Mouse (Mus musculus) heart, postnatal 10 days (tissue): ENCODE measurements around the gene Atf7ip. TPM values are rescaled to one million over a fixed set of nuclear protein-coding genes. Genes with fewer than 3 reads are reported as not detected.

Experiments
- DNase-seq, 2 experiments: peaks; one replicate each; pipeline ENCODE4 v3.0.0; 2021
- intact Hi-C: fragments of 180-260 bp; cut with DNase I; formaldehyde crosslinking; loops from one replicate; pipeline ENCODE4 v1.15.1; 2025
- total RNA-seq, 2 experiments: library from RNA; stranded (reverse); gene quantifications; 2 replicates each; pipeline ENCODE4 v1.2.3; 2021

Gene Atf7ip
- total RNA-seq, 2 experiments from 2014 or later: 93.8 to 103 TPM

DNA sequence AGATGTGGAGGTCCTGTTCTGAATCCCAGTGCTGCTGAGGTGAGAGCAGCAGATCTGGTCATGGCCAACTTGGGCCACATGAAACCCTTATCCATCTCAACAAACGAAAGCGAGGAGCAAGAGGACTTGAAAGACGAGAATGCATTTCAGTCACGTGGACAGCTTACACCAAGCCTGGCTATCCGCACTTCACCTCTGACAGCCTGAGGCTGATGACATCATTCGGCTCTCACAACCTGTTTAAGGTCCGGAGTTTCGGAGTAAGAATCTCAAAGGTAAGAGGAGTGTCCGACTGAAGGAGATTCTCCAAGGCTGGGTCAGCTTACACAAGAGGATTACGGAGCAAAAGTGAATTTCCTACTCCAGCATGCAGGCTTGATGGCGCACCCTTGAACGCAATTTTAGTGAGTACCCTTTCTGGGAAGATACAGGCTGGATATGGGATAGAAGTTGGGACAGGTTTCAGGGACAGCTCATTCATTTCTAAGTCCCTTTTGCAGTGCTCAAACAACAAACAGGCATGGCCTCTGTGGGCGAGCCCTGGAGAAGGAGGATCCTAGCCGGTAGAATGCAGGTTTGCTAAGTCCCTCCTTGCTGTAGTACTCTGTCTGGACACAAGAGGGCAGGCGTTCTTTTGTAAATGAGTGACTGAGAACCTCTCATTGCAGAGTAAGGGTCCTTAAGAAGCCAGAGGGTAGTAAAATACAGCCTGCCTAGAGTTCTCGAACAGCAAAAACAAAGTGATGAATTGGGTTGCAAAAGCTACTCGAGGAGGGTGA, 114.6 kb downstream of the Atf7ip start:
- intact Hi-C loops: loop anchor here (1.0 to 5.0 kb wide), 4 partner anchors 102 to 362 kb away; no protein-coding TSS in a partner anchor

GRCm38 (mm10) chr6:136625421-136625820, 119.5 kb downstream of the Atf7ip start:
- no peak for DNase-seq
- intact Hi-C loops: no loop called here

More for the DNA sequence above, 114.6 kb downstream of the Atf7ip start:
- peak; percentile 85 to 93 for DNase-seq

DNA sequence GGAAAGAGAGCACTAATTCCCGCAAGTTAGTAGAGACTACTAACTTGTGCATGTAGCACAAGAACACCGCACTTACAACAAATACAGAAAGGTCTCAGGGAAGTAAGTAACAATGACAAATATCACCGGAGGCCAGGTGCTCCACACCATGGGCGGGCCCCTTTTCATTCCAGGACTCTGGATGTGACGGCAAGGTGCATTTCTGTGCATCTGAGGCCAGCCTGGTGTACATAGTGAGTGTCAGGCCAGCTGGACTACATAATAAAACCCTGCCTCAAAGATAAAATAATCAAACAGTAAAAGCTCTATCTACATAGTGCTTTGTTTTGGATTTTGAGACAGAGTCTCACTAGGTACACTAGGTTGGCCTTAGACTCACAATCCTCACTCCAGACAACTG, 123.7 kb downstream of the Atf7ip start:
- intact Hi-C loops: no loop called here

GRCm38 (mm10) chr6:136631519-136631918, 125.6 kb downstream of the Atf7ip start:
- DNase-seq: no peak
- intact Hi-C loops: no loop called here

More for the DNA sequence above, 123.7 kb downstream of the Atf7ip start:
- DNase-seq: no peak

DNA sequence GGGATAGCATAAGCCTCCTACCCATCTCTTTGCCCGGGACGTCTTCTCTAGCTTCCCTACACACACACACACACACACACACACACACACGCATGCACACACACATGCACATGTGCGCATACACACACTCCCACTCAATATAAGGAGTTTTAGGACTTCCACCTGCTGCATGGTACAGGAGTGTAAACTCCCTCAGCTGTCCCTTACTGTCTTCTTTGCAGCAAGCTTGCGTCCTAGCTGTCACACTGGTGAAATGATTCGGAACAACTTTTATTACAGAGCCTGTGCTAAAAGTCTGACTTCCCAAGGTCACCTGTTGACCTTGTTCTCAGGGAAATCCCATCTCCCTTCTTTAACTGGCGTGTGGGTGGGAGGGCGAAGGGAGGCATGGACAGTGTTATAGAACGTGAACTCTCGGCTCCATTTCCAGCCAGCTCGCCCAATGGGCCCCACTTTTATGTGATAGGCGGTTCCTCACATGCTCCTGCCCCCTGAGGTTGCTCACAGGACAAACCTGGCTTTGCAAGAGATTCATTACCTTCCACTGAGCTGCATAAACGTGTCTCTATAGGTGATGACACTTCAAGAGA, 126.1 kb downstream of the Atf7ip start:
- intact Hi-C loops: no loop called here
- no peak for DNase-seq

- intact Hi-C loops: no loop called here
- no peak for DNase-seq
Observed at GRCm38 (mm10) chr6:136633154-136633553, 127.2 kb downstream of the Atf7ip start.

DNA sequence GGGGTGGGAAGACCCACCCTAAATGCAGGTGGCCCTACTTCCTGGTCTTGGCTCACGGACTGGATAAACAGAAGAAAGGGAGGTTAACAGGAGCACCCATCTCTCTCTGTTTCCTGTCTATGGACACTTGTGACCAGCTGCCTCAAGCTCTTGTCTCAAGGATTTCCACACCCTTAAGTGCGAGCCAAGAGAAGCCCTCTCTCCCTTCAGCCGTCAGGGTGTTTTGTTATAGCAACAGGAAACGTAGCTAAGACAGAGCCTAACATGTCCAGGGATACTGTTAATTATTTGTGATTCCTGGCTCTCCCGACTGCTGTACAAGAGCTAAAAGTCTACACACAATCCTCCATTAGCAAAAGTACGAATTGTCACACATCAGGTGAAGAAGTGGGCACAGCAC, 127.8 kb downstream of the Atf7ip start:
- intact Hi-C loops: no loop called here
- no peak for DNase-seq

GRCm38 (mm10) chr6:136634982-136635381, 129.0 kb downstream of the Atf7ip start:
- intact Hi-C loops: no loop called here
- DNase-seq: no peak

GRCm38 (mm10) chr6:136644171-136644570, 138.2 kb downstream of the Atf7ip start:
- no peak for DNase-seq
- intact Hi-C loops: loop anchor here (5.0 kb wide), 1 partner anchor 78 kb away; no protein-coding TSS in a partner anchor

DNA sequence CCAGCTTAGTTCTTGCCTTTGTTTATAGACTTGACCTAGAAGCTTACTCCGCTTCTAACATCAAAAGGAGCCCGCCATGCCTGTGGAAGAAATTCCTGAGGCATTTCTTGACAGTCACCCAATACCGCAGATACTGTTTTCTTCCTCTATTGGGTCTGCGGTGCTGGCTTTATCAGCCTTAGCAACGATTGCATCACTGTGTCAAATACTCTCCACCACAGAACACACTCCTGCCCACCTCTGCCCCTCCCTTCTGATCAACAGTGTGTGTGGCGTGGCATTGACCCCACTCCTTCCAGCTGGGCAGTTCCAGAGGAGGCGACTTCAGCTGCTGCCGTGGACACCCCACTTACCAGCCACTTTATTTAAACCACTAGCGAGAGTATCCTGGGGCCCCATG, 139.8 kb downstream of the Atf7ip start:
- intact Hi-C loops: no loop called here
- no peak for DNase-seq

- DNase-seq: no peak
- intact Hi-C loops: no loop called here
Observed at GRCm38 (mm10) chr6:136646207-136646606, 140.2 kb downstream of the Atf7ip start.

DNA sequence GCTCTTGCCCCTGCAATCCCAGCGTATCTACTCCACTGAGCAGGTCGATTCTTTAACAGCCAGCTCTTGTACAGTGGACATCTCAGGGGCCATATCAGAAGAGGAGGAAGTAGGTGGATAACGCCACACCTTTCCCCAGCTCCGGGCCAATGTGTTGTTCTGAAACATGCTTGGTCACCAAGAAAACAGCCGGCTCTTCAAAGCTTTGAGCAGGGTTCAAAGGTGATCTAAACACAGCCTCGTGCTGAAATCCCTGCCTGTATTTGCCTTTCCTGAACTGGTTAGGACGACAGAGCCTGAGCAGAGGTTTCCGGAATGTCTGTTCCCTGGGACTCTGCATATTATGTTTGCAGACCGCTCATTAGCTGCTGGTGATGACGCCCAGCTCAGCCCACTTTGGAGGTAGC, 141.5 kb downstream of the Atf7ip start:
- no peak for DNase-seq
- intact Hi-C loops: no loop called here

DNA sequence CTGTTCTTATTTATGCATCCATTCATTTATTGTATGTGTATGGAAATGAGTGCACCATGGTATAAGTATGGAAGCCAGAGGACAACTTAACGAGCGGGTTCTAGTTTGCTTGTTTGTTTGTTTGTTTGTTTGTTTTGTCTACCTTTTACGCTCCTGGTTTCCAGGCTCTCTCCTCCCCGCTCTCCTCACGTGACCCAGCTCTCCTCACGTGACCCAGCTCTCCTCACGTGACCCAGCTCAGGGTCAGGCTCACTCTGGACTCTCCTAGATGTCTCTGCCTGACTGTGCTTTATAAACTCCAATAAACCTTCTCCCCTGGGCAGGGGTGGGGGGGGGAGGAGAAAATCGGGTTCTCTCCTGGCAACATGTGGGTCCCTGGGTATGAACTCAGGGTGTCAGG, 144.7 kb downstream of the Atf7ip start:
- DNase-seq: no peak
- intact Hi-C loops: no loop called here

GRCm38 (mm10) chr6:136653331-136653730, 147.4 kb downstream of the Atf7ip start:
- DNase-seq: no peak
- intact Hi-C loops: no loop called here

- intact Hi-C loops: no loop called here
- no peak for DNase-seq
Observed at GRCm38 (mm10) chr6:136654470-136654869, 148.5 kb downstream of the Atf7ip start.

DNA sequence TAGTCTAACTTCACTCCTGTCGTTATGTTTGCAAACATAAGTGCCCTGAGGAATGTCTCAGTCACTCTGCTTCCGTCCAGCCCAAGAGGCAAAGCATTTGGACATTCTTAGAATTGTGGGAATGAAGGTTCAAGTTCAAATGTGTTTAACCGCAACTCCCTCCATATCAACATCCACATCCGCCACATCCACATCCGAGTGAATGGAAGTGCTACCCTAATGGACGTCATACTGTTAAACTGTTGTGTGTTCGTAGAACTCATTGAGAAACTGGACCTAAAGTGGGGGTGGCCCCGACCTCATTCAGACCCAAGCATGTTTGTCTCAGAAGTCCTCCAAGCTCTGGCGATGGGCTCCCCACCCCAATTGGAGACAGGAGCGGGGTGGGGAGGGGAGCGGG, 149.8 kb downstream of the Atf7ip start:
- intact Hi-C loops: no loop called here
- DNase-seq: no peak

DNA sequence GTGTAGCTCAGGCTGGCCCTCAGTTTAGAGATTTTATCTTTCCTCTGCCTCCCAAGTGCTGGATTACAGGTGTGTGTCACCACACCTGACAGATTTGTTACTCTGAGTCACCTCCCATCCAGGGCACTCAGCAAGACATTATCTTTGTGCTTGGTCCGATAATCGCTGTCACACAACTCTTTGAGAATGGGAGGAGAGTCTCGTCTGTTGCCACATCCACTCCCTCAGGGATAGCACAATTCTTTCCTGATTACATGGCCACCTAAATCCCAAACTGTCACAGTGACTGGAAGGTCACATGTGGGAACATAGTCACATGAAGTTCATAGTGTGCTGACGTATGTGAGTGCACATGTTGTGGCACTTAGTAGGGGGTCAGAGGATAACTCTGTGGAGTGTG, 152.3 kb downstream of the Atf7ip start:
- no peak for DNase-seq
- intact Hi-C loops: no loop called here

- intact Hi-C loops: no loop called here
- no peak for DNase-seq
Observed at GRCm38 (mm10) chr6:136659226-136659625, 153.3 kb downstream of the Atf7ip start.
